Mouse (Mus musculus) G1E (cell line): Measurements from ENCODE around the gene Kif28. TPM values are rescaled to one million over a fixed set of nuclear protein-coding genes. Genes with fewer than 3 reads are reported as not detected.

Source experiments
- ATAC-seq: 2 replicates; pipeline ENCODE4 v1.8.0; 2016; ENCODE audit warnings: mild to moderate bottlenecking; ENCODE audit not compliant: insufficient number of reproducible peaks, poor library complexity, low FRiP score, severe bottlenecking; ENCODE audit errors: extremely low read depth
- DNase-seq: peaks from one replicate; pipeline ENCODE4 v3.0.0; 2012; ENCODE audit warnings: low spot score
- H3K27me3 ChIP-seq: 2 replicates; pipeline ENCODE4 v1.6.1; 2012; ENCODE audit warnings: mild to moderate bottlenecking, low read length, inconsistent platforms; ENCODE audit not compliant: insufficient read depth
- H3K36me3 ChIP-seq: replicated peaks from 2 replicates; pipeline ENCODE3; 2012; ENCODE audit warnings: mild to moderate bottlenecking, inconsistent platforms
- H3K4me1 ChIP-seq: 2 replicates; pipeline ENCODE4 v1.6.1; 2012; ENCODE audit warnings: low read depth, low read length, inconsistent platforms, mixed read lengths; ENCODE audit not compliant: insufficient read depth
- H3K4me3 ChIP-seq: 2 replicates; pipeline ENCODE4 v1.5.1; 2012; ENCODE audit warnings: low read depth, mild to moderate bottlenecking, inconsistent platforms, low read length, moderate library complexity, mixed read lengths
- H3K9me3 ChIP-seq: replicated peaks from 2 replicates; pipeline ENCODE4 v1.6.1; 2012; ENCODE audit warnings: inconsistent platforms
- CTCF ChIP-seq: IDR thresholded peaks from 2 replicates; pipeline ENCODE4 v1.5.1; 2012; ENCODE audit warnings: low read depth, low read length, inconsistent platforms, mixed read lengths
- GATA1 ChIP-seq: IDR thresholded peaks from 2 replicates; pipeline ENCODE4 v1.6.1; 2012; ENCODE audit warnings: borderline replicate concordance, low read length, inconsistent platforms, mixed read lengths
- GATA2 ChIP-seq: IDR thresholded peaks from 2 replicates; pipeline ENCODE4 v1.6.1; 2012; ENCODE audit warnings: low read depth, low read length, inconsistent platforms, borderline replicate concordance
- POLR2AphosphoS5 ChIP-seq: IDR thresholded peaks from 2 replicates; pipeline ENCODE4 v1.6.1; 2012; ENCODE audit warnings: low read depth, low read length, inconsistent platforms; ENCODE audit not compliant: insufficient replicate concordance
- TAL1 ChIP-seq: conservative IDR thresholded peaks from 2 replicates; pipeline ENCODE4 v1.6.1; 2012; ENCODE audit warnings: low read depth, low read length, inconsistent platforms, mixed read lengths
- polyA plus RNA-seq: library from polyadenylated mRNA; stranded (reverse); fragments of >175 nt; gene quantifications from 2 replicates; pipeline ENCODE4 v1.2.3, GENCODE M21; 2012
- total RNA-seq, 2 experiments: library from RNA; stranded (forward) in 1 of 2; stranded (reverse) in 1 of 2; fragments of 200-1000 nt in 1 of 2; fragments of >200 nt in 1 of 2; fragmentation: Nextera tagmentation in 1 of 2; gene quantifications; 2 replicates each; pipeline ENCODE4 v1.2.3; 2014 to 2017

Gene Kif28
- total and polyA plus RNA-seq, 3 experiments: 0.05 TPM; not detected in 2

GRCm38 (mm10) chr1:179645980-179646268 is 99.1 kb downstream of the Kif28 start:
- peaks cover 4% of the 10 kb centered on the region for H3K9me3 ChIP-seq
- DNase-seq (no peak), ATAC-seq (no peak)
- H3K36me3 ChIP-seq: no peaks in the 10 kb centered on the region
- H3K4me1 ChIP-seq: peaks cover 74% of the 10 kb centered on the region
- peaks cover 12% of the 10 kb centered on the region for H3K27me3 ChIP-seq
- TF ChIP-seq CTCF (no peak), GATA1 (no peak), GATA2 (no peak), TAL1 (no peak), POLR2AphosphoS5 (no peak)
- H3K4me3 ChIP-seq: no peak overlapping the region; the same call in 1 of the 2 replicates

Other genes with a start within 250 kb of the Kif28 start
- gene Smyd3, start 227.2 kb downstream of the Kif28 start, total RNA-seq (2014; fragmentation: Nextera tagmentation): 15.8 and 17.1 TPM in 2 replicates
- 18.2 and 19.4 TPM in 2 replicates for gene Smyd3, start 227.2 kb downstream of the Kif28 start, total RNA-seq (2017)
- gene Smyd3, start 227.2 kb downstream of the Kif28 start, polyA plus RNA-seq: 3.2 and 3.5 TPM in 2 replicates
- 29.4 and 39.8 TPM in 2 replicates for gene Tfb2m, start 199.0 kb downstream of the Kif28 start, total RNA-seq (2014; fragmentation: Nextera tagmentation)
- gene Tfb2m, start 199.0 kb downstream of the Kif28 start, total RNA-seq (2017): 40.5 and 51.9 TPM in 2 replicates
- gene Tfb2m, start 199.0 kb downstream of the Kif28 start, polyA plus RNA-seq: 9.0 and 9.7 TPM in 2 replicates
- gene Cnst, start 198.9 kb downstream of the Kif28 start, total RNA-seq (2014; fragmentation: Nextera tagmentation): 27.1 TPM in 2 replicates
- gene Cnst, start 198.9 kb downstream of the Kif28 start, total RNA-seq (2017): 31.6 and 32.9 TPM in 2 replicates
- gene Cnst, start 198.9 kb downstream of the Kif28 start, polyA plus RNA-seq: 14.4 and 14.6 TPM in 2 replicates
- gene Sccpdh, start 77.1 kb downstream of the Kif28 start, total RNA-seq (2014; fragmentation: Nextera tagmentation): 72.8 and 72.9 TPM in 2 replicates
- gene Sccpdh, start 77.1 kb downstream of the Kif28 start, total RNA-seq (2017): 110 and 127 TPM in 2 replicates
- 11.9 and 12.3 TPM in 2 replicates for gene Sccpdh, start 77.1 kb downstream of the Kif28 start, polyA plus RNA-seq
- gene Gm10518, start 58.1 kb upstream of the Kif28 start, total RNA-seq (2014; fragmentation: Nextera tagmentation): 1.2 TPM in 1 of 2 replicates, not detected in the other
- 0.17 and 0.55 TPM in 2 replicates for gene Gm10518, start 58.1 kb upstream of the Kif28 start, total RNA-seq (2017)
- gene Gm10518, start 58.1 kb upstream of the Kif28 start, polyA plus RNA-seq: not detected in 2 replicates
- gene Ahctf1, start 58.4 kb upstream of the Kif28 start, total RNA-seq (2014; fragmentation: Nextera tagmentation): 109 and 113 TPM in 2 replicates
- 68.9 and 74.7 TPM in 2 replicates for gene Ahctf1, start 58.4 kb upstream of the Kif28 start, total RNA-seq (2017)
- gene Ahctf1, start 58.4 kb upstream of the Kif28 start, polyA plus RNA-seq: 22.4 and 27.5 TPM in 2 replicates
- 50.3 and 90.0 TPM in 2 replicates for gene Cdc42bpa, start 215.2 kb upstream of the Kif28 start, total RNA-seq (2014; fragmentation: Nextera tagmentation)
- gene Cdc42bpa, start 215.2 kb upstream of the Kif28 start, total RNA-seq (2017): 22.9 and 28.2 TPM in 2 replicates
- gene Cdc42bpa, start 215.2 kb upstream of the Kif28 start, polyA plus RNA-seq: 8.2 and 8.3 TPM in 2 replicates